Mouse (Mus musculus): ENCODE measurements around the gene Mrps15.

Gene Mrps15

GRCm38 (mm10) chr4:126046851-126047585 is at the start of gene Mrps15:
Gene Mrps15 (plus strand): TSS chr4:126046925.
- DNase-seq (ENCODE audit: low read depth in 2 of 2, low spot score in 2 of 2) = peak; percentile 69 to 74

- no peak for DNase-seq (ENCODE audit: low read depth in 2 of 2, low spot score in 2 of 2)
These were observed 48.9 kb upstream of the Mrps15 start for GRCm38 (mm10) chr4:125997826-125998225.

- DNase-seq (ENCODE audit: low read depth in 2 of 2, low spot score in 2 of 2) = no peak
These were observed 45.2 kb upstream of the Mrps15 start for GRCm38 (mm10) chr4:126001311-126002199.

- no peak for DNase-seq (ENCODE audit: low read depth in 2 of 2, low spot score in 2 of 2)
These were observed 28.9 kb upstream of the Mrps15 start for GRCm38 (mm10) chr4:126017676-126018332.

GRCm38 (mm10) chr4:126018966-126019538 is 27.7 kb upstream of the Mrps15 start:
- DNase-seq (ENCODE audit: low read depth in 2 of 2, low spot score in 2 of 2) = no peak

- DNase-seq (ENCODE audit: low read depth in 2 of 2, low spot score in 2 of 2) = no peak
These were observed 22.3 kb upstream of the Mrps15 start, which contains the start of gene Csf3r for GRCm38 (mm10) chr4:126024303-126024900. Gene Csf3r (plus strand): TSS chr4:126024550.

- DNase-seq (ENCODE audit: low read depth in 2 of 2, low spot score in 2 of 2) = no peak
These were observed 20.9 kb upstream of the Mrps15 start for GRCm38 (mm10) chr4:126025801-126026200.

- DNase-seq (ENCODE audit: low read depth in 2 of 2, low spot score in 2 of 2) = no peak
These were observed 18.7 kb upstream of the Mrps15 start for GRCm38 (mm10) chr4:126027980-126028379.

- DNase-seq (ENCODE audit: low read depth in 2 of 2, low spot score in 2 of 2) = no peak
These were observed 17.7 kb upstream of the Mrps15 start for GRCm38 (mm10) chr4:126029042-126029441.

GRCm38 (mm10) chr4:126030705-126031104 is 16.0 kb upstream of the Mrps15 start:
- DNase-seq (ENCODE audit: low read depth in 2 of 2, low spot score in 2 of 2) = no peak

GRCm38 (mm10) chr4:126035413-126035812 is 11.3 kb upstream of the Mrps15 start:
- DNase-seq (ENCODE audit: low read depth in 2 of 2, low spot score in 2 of 2) = no peak

GRCm38 (mm10) chr4:126051617-126052016 is 4.9 kb downstream of the Mrps15 start:
- DNase-seq (ENCODE audit: low read depth in 2 of 2, low spot score in 2 of 2) = no peak

GRCm38 (mm10) chr4:126057207-126058133 is 10.7 kb downstream of the Mrps15 start:
- no peak for DNase-seq (ENCODE audit: low read depth in 2 of 2, low spot score in 2 of 2)

- DNase-seq (ENCODE audit: low read depth in 2 of 2, low spot score in 2 of 2) = peak; percentile 80 to 90
These were observed 11.6 kb downstream of the Mrps15 start, which contains the start of gene Oscp1 for GRCm38 (mm10) chr4:126058134-126058996. Gene Oscp1 (plus strand): TSS chr4:126058565.

GRCm38 (mm10) chr4:126058997-126059362 is 12.3 kb downstream of the Mrps15 start:
- DNase-seq (ENCODE audit: low read depth in 2 of 2, low spot score in 2 of 2) = no peak

GRCm38 (mm10) chr4:126062856-126063255 is 16.1 kb downstream of the Mrps15 start:
- DNase-seq (ENCODE audit: low read depth in 2 of 2, low spot score in 2 of 2) = no peak

GRCm38 (mm10) chr4:126065241-126065640 is 18.5 kb downstream of the Mrps15 start:
- no peak for DNase-seq (ENCODE audit: low read depth in 2 of 2, low spot score in 2 of 2)

GRCm38 (mm10) chr4:126067401-126068077 is 20.8 kb downstream of the Mrps15 start:
- DNase-seq (ENCODE audit: low read depth in 2 of 2, low spot score in 2 of 2) = no peak

All from CD8-positive naive resting alpha-beta T cell, adult 2 months (primary cell).